Mouse (Mus musculus): ENCODE measurements around the gene Haspin. TPM values are rescaled to one million over a fixed set of nuclear protein-coding genes. Genes with fewer than 3 reads are reported as not detected.

Gene Haspin
- total RNA-seq (2021), result under 1 TPM in 1 of 2 experiments, not detected in 1; 0.19 TPM
- long read RNA-seq, experiment 1, partial matches to known transcripts, result 0 of 1 reads
- long read RNA-seq, experiment 1, other reads (novel, unspliced or antisense), result 0 of 1 reads
- long read RNA-seq, experiment 2, result 0 reads

DNA sequence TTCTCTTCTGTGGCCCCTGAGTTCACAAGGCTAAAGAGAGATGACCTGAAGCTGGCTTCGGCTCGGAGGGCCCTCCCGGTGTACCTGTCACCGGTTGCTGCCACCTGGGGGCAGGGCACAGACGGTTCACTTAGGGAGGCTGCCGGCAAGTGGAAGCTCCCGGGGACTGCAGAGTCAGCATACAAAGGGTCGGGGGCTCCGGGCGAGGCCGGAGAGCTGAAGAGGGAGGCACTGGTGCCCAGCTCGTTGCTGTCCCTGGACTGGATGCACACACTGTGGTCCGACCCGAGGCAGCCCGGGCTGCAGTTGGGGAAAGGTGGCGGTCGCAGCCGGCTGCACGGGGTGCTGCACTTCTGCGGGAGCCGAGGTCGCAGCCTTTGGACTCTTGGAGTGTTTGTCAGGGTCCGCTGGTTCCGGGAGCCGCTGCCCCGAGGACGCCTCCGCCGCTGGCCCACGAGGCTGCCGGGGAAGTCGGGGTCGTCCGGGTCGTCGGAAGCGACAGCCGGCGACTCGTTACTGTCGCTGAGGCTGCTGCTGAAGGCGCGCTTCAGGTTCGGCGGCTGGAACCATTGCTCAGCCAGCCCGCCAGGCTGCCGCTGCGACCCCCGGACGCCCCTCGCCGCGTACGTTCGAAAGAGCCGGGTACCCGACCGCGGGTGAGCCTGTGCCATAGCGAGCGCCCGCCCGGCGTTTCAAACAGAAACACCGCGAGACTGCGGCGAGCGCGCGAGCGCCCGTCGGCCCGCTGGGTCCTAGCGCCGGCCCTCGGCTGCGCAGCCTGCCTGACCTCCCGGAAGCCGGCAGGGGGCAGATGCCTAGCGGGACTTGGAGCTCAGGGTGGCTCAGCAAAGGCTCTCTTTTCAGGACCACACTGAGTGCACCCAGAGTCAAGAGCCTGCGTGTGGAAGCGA, at the start of gene Haspin:
TSS of gene Haspin (minus strand) at position 704 of the 911 bp plus-strand sequence.
- peak; percentile 89 to 92 for DNase-seq (ENCODE audit: extremely low spot score in 1 of 2, low spot score in 2 of 2)
- intact Hi-C loops (cut with DNase I), result loop anchor here (1.0 kb wide), 1 partner anchor 1233 kb away; no protein-coding TSS in a partner anchor
- H3K4me3 ChIP-seq, result peak within 1 kb of the TSS; percentile 80
- H3K27ac ChIP-seq, result no peak within 1 kb of the TSS
- TF ChIP-seq CTCF (IDR thresholded peaks at IDR 0.05), result peak; percentile 99

DNA sequence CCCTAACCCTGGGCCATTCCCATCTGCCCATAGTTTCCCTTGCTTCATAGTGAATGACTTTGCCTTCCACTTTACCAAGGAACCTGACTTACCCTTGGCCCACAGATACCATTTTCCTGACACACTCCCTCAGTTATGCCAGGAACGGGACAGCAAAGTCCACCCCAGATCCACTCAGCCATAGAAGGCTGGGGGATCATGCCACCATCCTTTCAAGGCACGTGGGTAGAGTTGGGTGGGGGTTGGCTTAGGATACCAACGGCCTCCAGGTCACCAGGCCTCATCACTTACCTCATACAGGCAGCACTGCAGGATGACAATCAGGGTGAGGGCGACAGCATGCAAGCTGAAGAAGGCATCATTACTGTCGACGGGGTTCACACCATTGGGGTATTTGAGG, 49.1 kb upstream of the Haspin start:
- intact Hi-C loops (cut with DNase I), result no loop called here
- Histone ChIP-seq H3K27ac (no peak overlapping the region), H3K4me3 (no peak overlapping the region)
- no peak for TF ChIP-seq CTCF (IDR thresholded peaks at IDR 0.05)
- DNase-seq (ENCODE audit: extremely low spot score in 1 of 2, low spot score in 2 of 2), result no peak

DNA sequence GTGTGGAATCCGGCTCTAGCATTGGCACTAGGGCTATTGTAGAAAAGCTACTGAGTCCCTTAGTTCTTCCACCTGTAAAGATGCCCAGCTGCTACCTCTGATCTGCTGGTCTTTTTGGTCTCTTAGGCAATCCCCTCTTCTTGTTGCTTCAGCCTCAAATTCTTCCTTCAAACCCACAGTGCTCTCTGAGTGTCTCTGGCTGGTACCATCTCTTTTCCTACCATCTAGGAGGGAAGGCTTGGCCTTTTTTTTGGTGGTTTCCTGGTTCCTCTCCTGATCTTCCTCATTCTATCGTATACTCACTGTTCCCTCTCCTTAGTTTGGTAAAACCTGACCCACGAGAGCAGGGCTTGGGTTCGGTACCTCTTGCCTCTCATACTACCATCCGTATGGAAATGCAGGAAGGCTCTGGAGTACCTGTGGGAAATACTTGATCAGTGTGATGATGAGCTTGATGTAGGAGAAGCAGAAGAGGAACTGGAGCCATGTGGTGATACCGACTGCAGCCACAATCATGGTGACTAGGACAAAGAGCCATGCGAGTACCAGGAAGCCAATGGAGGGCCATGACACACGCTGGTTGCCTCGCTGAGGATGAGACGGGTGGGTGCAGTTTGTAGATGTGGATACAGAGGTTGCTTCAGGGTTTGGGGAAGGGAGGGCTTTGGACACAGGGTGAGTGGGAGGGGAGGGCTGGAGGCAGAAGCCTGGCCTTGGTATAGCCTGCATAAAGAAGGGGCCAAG, 48.0 kb upstream of the Haspin start:
- TF ChIP-seq CTCF (IDR thresholded peaks at IDR 0.05), result no peak
- no peak for DNase-seq (ENCODE audit: extremely low spot score in 1 of 2, low spot score in 2 of 2)
- Histone ChIP-seq H3K4me3 (no peak overlapping the region), H3K27ac (no peak overlapping the region)
- intact Hi-C loops (cut with DNase I), result no loop called here

DNA sequence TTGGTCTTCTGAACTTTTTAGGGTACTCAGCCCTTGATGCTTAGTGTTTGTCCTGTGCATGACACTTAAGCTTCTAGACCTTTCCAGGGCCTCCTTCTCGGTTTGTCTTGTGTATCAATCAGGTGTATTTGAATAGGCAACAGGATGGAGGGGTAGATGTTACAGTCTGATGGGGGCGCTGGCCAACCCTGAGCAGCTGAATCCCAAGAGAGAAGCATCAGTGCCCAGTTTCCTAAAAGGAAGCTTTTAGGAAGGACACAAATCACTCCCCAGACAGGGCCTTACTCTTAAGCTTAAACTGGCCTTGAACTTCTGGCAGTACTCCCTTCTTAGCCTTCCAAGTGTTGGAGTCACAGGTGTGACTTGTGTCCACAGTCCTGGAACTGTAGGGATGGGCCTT, 39.8 kb upstream of the Haspin start:
- no peak for DNase-seq (ENCODE audit: extremely low spot score in 1 of 2, low spot score in 2 of 2)
- Histone ChIP-seq H3K4me3 (peak overlapping the region; percentile 62), H3K27ac (peak overlapping the region; percentile 70; the same call in 1 of the 2 replicates)
- TF ChIP-seq CTCF (IDR thresholded peaks at IDR 0.05), result no peak
- intact Hi-C loops (cut with DNase I), result loop anchor here (2.0 kb wide), 1 partner anchor 21 kb away; the partner anchor contains the start of genes Ctns and Shpk

DNA sequence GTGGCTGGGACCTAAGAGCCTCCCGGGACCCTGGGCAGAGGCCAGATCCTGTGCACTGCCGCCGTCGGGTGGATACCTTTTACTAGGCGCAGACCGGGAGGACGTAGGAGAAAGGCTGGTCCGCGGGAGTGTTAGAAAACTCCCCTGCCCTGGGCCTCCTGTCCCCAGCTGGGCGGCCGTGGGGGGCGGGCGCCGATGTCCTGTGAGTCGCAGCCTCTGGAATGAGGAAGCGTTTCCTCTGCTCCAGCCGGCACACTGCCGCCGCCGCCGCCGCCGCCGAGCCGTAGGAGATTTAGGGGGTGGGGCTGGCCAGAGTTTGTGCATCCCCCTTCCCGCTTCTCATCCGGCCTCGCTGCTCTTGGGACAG, 39.4 kb upstream of the Haspin start:
- intact Hi-C loops (cut with DNase I), result loop anchor here (2.0 kb wide), 1 partner anchor 21 kb away; the partner anchor contains the start of genes Ctns and Shpk
- DNase-seq (ENCODE audit: extremely low spot score in 1 of 2, low spot score in 2 of 2), result peak; percentile 27 to 48
- peak overlapping the region; percentile 62 for H3K4me3 ChIP-seq
- no peak for TF ChIP-seq CTCF (IDR thresholded peaks at IDR 0.05)
- peak overlapping the region; percentile 70 for H3K27ac ChIP-seq

DNA sequence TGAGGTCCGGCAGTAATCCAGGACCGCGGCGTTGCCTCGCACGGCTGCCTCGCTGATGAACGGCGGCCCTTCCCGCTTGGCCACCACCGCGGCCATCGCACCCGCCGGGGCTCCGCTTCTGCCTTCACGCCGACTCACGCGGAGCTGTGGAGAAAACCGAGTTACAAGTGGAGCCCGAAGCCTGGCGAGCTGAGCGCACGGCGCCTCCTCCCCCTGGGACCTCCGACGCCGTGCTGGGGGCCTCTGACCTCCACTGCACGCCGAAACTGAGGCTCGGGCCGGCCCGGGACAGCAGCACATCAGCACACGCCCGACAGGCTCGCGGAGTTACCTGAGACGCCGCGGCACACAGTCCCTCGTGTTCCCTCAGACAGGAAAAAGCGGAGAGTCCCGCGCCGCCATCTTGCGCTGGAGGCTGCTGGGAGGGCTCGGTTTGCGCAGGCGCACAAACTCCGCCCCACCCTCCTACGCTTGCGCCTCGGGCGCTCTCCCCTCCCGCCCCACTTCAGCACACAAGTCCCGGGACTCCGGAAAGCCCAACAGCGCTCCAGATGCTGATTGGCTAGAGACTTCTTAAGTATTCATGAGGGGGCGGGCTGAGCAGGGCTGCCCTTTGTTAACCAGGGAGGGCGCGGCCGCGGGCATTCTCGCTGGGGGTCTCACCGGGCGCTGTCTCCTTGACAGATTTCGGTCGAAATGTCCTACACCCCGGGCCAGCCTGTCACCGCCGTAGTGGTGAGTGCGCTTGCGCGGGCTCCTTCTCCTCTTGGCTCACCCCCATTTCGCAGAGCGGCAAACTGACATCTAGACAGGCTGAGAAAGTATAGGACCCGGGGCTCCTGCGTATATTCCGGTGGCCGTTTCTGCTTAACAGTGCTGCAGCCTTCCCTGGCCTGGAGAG, 38.8 kb upstream of the Haspin start, which contains the start of the genes Emc6 and Tax1bp3:
TSS of gene Emc6 (minus strand) at position 430 of the 901 bp plus-strand sequence.
TSS of gene Tax1bp3 (plus strand) at position 476 of the 901 bp plus-strand sequence.
- DNase-seq (ENCODE audit: extremely low spot score in 1 of 2, low spot score in 2 of 2), result peak; percentile 94 to 96
- intact Hi-C loops (cut with DNase I), result loop anchor here (2.0 kb wide), 1 partner anchor 22 kb away; the partner anchor contains the start of genes Ctns and Shpk
- no peak for TF ChIP-seq CTCF (IDR thresholded peaks at IDR 0.05)
- Histone ChIP-seq H3K27ac (peak within 1 kb of the TSS; percentile 77), H3K4me3 (peak within 1 kb of the TSS; percentile 62)

DNA sequence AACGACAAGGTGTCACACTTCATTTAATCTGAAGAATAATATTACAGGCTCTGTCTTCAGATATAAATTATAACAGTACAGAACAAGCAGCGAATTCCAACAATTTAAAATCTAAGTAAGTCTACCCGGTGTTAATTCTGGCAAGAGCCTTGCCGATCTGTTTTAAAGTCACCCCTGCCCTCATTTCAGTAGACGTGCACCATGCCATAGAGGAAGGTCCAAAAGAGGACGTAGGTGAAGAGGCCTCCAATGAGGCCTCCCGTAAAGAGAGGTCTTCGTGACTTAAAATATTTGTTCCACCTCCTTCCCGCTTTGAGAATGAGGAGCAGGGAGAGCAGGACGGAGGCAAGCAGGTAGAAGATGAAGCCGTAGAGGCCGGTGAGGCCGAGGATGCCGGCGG, 38.1 kb upstream of the Haspin start:
- no peak for DNase-seq (ENCODE audit: extremely low spot score in 1 of 2, low spot score in 2 of 2)
- TF ChIP-seq CTCF (IDR thresholded peaks at IDR 0.05), result no peak
- peak overlapping the region; percentile 77; the same call in 1 of the 2 replicates for H3K27ac ChIP-seq
- intact Hi-C loops (cut with DNase I), result loop anchor here (2.0 kb wide), 1 partner anchor 23 kb away; the partner anchor contains the start of genes Ctns and Shpk
- peak overlapping the region; percentile 62 for H3K4me3 ChIP-seq

DNA sequence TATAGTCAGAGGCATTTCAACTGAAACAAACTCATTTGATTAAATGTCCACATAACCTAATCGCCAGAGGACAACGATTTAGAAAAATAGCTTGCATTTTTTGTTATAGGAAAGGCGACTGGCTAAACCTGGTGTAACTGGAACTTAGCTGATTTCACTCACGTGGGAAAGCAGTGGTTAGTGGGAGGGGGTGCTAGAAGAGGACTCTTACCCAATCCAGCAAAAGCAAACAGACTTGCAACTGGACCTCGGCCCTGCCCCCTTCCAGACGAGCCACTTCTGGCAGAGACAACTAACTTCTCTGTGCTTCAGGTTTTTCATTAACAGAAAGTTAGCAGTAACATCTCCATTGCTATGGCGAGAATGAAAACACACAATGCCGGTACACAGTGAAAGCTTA, 37.5 kb upstream of the Haspin start:
- DNase-seq (ENCODE audit: extremely low spot score in 1 of 2, low spot score in 2 of 2), result no peak

DNA sequence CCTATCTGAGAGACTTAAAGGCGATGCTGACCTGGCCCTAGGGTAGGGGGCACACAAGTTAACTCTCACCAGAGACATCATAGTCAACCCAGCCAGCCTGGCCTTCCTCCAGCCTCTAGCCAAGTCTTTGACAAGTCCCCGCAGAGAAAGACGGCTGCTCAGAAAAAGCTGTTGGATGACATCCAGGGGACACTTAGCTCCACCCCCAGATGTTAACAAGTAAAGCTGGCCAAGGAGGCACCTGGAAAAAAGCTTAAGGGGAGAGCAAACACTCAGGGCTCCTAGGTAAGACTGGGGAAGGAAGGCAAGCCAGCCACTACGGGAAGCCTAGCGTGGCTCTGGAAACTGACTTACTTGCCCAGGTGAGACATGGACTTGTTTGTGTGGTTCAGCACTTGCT, 34.1 kb upstream of the Haspin start:
- Histone ChIP-seq H3K27ac (no peak overlapping the region), H3K4me3 (no peak overlapping the region)
- TF ChIP-seq CTCF (IDR thresholded peaks at IDR 0.05), result no peak
- no peak for DNase-seq (ENCODE audit: extremely low spot score in 1 of 2, low spot score in 2 of 2)
- intact Hi-C loops (cut with DNase I), result no loop called here

More for the DNA sequence above, 37.5 kb upstream of the Haspin start:
- TF ChIP-seq CTCF (IDR thresholded peaks at IDR 0.05), result no peak
- H3K27ac ChIP-seq, result no peak overlapping the region
- H3K4me3 ChIP-seq, result peak overlapping the region; percentile 62
- intact Hi-C loops (cut with DNase I), result loop anchor here (2.0 kb wide), 1 partner anchor 23 kb away; the partner anchor contains the start of genes Ctns and Shpk

DNA sequence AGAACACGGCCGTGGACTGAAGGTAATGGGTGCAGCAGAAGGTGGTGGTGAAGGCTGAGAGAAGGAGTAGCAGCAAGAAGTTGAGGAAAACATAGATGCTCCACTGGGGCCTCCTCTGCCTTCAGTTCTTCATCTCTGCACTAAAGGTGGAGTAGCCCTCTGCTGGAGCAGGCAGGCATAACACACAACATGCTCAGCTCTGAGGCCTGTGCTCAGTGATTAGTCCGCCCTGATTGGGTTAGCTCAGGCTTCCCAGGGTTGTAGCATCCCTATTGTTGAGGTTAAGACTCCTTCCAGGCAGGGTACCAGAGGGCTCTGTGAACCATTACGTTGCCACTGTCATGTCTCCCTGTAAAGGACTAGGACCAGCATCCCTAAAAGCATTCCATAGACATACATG, 31.1 kb upstream of the Haspin start:
- TF ChIP-seq CTCF (IDR thresholded peaks at IDR 0.05), result peak; percentile 68
- DNase-seq (ENCODE audit: extremely low spot score in 1 of 2, low spot score in 2 of 2), result peak; percentile 51 to 58
- intact Hi-C loops (cut with DNase I), result no loop called here
- Histone ChIP-seq H3K4me3 (no peak overlapping the region), H3K27ac (no peak overlapping the region)
